Mouse (Mus musculus): ENCODE data around the gene Unc13a.

Unc13a gene

GRCm38 (mm10) chr8:71687616-71688015 is 16.1 kb upstream of the Unc13a start:
- DNase-seq (ENCODE audit: low spot score in 2 of 2), result no peak

DNA sequence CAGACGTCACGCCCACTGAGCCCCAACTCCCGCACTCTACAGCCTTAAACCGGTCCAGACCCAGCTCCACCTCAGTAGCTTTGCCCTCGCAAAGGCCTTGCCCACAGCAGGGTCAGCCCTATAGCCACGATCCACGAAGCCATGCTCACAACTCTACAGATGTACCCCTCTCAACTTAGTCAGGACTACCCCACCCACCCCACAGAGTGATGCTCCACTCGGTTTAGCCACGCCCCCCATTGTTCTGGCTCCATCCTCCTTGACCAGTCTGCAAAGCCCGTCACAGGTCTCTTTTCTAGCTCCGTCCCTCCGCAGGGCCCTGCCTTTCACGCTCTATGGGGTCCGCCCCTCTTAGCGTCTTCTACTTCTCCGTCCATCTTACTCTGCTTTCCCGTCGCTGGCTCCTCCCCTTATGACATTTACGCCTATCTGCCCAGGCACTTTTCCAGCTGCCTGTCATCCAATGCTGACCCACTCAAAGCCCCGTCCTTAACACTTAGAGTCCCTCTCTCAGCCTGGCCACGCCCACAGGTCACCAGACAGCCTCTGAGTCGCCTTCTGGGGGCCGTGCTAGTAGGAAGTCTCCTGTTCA is 14.7 kb upstream of the Unc13a start:
- DNase-seq (ENCODE audit: low spot score in 2 of 2), result no peak

- DNase-seq (ENCODE audit: low spot score in 2 of 2), result peak in 1 of 2 experiments; percentile 49
These were observed 14.0 kb upstream of the Unc13a start for GRCm38 (mm10) chr8:71685573-71685972.

- DNase-seq (ENCODE audit: low spot score in 2 of 2), result no peak
These were observed 13.1 kb upstream of the Unc13a start for GRCm38 (mm10) chr8:71684701-71685100.

DNA sequence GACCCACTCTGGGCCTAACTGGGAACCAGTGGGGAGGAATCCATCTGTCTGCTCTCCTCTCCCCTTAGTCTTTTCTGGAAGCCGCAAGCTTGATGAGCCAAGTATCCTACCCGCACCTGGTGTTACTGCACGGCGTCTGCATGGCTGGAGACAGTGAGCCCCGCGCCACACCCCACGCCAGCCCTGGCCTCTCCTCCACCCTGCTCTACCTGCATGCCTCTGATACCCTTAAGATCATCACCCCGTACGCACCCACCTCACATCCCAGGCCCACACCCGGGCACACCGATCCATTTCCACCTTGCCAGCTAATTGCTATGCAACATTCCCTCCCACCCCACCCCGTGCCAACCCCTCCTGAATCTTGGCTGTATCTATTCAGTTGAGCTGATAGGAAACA is 11.3 kb upstream of the Unc13a start:
- no peak for DNase-seq (ENCODE audit: low spot score in 2 of 2)

DNA sequence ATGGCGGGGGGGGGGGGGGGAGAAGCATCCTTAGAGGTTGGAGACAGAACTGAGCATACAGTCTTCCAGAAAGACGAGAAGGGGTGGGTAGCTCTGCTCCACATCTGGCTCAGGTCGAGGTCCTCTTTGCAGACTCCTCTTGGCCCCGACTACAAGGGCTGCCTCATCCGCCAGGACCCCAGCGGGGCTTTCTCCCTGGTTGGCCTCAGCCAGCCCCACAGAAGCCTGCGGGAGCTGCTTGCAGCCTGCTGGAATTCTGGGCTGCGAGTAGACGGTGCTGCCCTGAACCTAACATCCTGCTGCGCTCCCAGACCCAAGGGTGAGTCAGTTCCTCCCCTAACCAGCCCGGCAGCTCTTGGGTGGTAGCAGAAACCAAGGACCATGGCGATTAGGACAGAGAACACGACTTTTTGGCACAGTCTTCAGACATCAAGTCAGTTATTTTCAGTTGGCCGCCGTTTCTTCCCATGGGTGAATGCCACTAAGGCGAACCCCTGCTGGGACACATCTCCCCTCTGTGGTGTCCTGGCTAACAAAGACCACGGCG is 9.9 kb upstream of the Unc13a start:
- DNase-seq (ENCODE audit: low spot score in 2 of 2), result no peak

DNA sequence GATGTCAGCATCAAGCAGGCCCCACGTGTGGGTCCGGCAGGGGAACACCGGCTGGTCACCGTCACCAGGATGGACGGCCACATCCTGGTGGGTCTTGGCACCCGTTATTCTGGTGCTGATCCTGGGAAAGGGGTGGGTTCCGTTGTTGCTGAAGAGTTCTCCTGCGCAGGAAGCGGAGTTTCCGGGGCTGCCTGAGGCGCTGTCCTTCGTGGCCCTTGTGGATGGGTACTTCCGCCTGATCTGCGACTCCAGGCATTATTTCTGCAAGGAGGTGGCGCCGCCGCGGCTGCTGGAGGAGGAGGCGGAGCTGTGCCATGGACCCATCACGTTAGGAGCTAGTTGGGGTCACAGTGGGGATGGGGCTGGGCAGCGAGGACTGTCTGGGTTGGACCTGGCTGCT is 8.9 kb upstream of the Unc13a start:
- peak in 1 of 2 experiments; percentile 33 for DNase-seq (ENCODE audit: low spot score in 2 of 2)

GRCm38 (mm10) chr8:71679550-71680168 is 8.1 kb upstream of the Unc13a start:
- no peak for DNase-seq (ENCODE audit: low spot score in 2 of 2)

DNA sequence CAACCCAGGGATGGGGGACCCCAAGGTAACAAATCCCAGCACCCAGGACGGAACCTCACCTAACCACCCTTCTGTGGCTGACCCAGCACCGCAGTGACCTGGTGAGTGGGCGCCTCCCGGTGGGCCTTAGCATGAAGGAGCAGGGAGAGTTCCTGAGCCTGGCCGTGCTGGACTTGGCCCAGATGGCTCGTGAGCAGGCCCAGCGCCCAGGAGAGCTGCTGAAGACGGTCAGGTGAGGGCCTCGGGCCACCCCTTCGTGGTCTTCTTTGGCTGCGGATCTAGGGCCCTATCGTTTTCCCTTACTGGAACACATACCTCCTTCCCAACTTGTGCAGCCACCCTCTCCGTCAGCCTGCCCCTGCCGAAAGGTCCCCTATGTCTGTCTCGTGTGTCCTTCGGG is 7.6 kb upstream of the Unc13a start:
- DNase-seq (ENCODE audit: low spot score in 2 of 2), result peak in 1 of 2 experiments; percentile 29

GRCm38 (mm10) chr8:71678216-71678615 is 6.7 kb upstream of the Unc13a start:
- peak in 1 of 2 experiments; percentile 28 for DNase-seq (ENCODE audit: low spot score in 2 of 2)

DNA sequence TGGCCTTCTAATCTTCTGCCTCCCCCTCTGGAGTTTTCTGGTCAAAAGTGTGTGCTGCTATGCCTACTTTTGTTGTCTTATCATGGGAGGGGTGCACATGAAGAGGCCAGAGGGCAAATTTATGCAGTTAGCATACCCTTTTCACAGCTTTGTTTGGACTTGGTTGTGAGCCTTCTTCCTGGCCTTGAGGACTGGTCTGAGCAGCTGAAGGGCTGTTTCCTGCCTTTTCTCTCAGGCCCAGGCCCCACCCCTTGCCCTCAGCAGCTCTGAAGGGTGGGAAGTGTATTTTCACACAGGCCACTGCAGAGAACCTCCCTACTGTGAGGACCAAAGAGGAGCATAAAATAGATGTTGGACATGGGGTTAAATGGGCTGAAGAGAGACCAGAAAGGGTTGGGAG is 6.0 kb upstream of the Unc13a start:
- no peak for DNase-seq (ENCODE audit: low spot score in 2 of 2)

- DNase-seq (ENCODE audit: low spot score in 2 of 2), result no peak
These were observed 5.2 kb upstream of the Unc13a start for GRCm38 (mm10) chr8:71676803-71677202.

GRCm38 (mm10) chr8:71676020-71676741 is 4.6 kb upstream of the Unc13a start, which contains the start of gene Jak3:
Gene Jak3 (plus strand): TSS chr8:71676296.
- no peak for DNase-seq (ENCODE audit: low spot score in 2 of 2)

GRCm38 (mm10) chr8:71675456-71676019 is 4.0 kb upstream of the Unc13a start:
- DNase-seq (ENCODE audit: low spot score in 2 of 2), result no peak

GRCm38 (mm10) chr8:71674071-71674470 is 2.5 kb upstream of the Unc13a start:
- no peak for DNase-seq (ENCODE audit: low spot score in 2 of 2)

- no peak for DNase-seq (ENCODE audit: low spot score in 2 of 2)
These were observed 695 bp upstream of the Unc13a start for GRCm38 (mm10) chr8:71672168-71672735.

DNA sequence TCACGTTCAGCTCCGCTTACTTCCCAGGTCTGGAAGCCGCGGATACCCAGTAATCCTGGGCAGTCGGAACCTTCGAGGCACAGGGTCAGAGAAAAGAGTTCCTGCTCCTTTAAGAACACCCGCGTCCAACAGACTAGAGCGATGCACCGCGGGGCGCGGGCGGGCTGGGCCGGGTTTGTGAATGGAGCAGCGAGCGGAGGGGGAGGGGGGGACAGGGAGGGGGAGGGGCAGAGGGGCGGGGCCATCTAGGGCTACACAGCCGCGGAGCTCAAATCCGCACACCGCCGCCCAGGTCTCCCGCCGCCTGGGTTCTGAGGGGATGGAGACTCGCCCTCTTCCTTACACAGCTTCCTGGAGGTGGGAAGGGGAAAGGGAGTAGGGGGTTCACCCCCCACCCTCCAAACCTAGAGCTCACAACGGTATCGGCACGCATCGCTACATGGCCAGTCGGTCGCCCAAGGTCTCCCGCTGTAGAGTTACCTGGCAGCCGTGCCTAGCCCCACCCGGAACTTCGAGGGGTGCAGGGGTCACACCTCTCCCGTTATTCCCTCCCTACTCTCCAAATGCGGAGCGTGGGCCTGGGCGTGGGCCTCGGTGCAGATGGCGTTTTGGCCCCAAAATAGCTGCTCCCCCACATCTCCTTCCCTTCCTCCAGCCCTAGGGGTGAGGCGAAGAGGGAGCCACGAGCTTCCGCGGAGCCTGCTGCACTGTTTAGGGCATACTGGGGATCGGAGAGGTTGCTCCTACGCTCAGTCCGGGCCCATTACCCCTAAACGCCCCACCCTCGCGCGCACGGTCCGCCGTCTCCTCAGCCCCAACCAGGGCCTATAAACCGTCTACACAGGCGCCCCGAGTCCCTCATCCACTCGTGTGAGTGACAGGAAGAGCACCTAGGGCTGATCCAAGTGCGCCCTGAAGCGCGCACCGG is 672 bp downstream of the Unc13a start:
- DNase-seq (ENCODE audit: low spot score in 2 of 2), result peak; percentile 88 to 89

- DNase-seq (ENCODE audit: low spot score in 2 of 2), result no peak
These were observed 1.4 kb downstream of the Unc13a start for GRCm38 (mm10) chr8:71670198-71670597.

- DNase-seq (ENCODE audit: low spot score in 2 of 2), result peak in 1 of 2 experiments; percentile 63
These were observed 3.2 kb downstream of the Unc13a start for GRCm38 (mm10) chr8:71668220-71668975.

GRCm38 (mm10) chr8:71667256-71667655 is 4.3 kb downstream of the Unc13a start:
- peak; percentile 27 to 31 for DNase-seq (ENCODE audit: low spot score in 2 of 2)
